Mouse (Mus musculus): Measurements from ENCODE around the gene Anxa4.

Anxa4 gene

DNA sequence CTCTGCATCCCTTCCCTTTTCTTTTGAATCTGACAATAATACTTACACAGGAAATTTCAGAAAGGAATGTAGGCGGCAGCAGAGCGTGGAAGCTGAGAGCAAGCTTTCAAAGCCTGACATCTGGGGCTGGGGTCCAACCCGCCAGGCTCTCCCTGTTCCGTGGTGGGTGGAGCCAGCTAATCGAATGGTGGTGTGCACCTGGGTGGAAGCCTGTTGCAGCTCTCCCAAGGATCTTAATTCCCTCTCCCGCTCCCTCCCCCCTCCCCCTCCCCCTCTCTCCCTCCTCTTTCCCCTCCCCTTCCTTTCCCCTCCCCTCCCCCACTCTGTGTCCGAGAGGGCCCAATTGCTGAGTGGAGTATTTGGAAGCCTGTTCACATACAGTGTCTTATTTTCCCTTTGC, 22.1 kb upstream of the Anxa4 start:
- no peak for TF ChIP-seq GATA4 (IDR thresholded peaks at IDR 0.05; ENCODE audit: insufficient replicate concordance, low read length)

DNA sequence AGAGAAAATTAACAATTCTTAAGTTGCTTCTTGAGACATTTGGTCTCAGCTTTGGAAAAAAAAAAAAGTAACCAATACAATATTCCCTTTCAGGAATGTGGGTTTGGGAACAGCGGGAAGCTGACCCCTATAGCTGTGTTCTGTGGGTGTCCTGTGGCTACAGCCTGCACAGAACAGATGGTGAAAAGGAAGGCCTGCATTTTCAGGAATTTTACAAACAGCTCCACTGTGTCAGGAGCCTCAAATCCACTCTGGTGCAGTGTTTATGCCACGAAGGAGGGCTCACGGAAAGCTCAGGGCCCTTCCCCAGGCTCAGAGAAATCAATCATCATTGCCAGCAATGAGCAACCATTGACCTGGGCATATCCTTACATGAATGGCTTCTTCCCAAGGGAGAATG, 21.5 kb upstream of the Anxa4 start:
- TF ChIP-seq GATA4 (IDR thresholded peaks at IDR 0.05; ENCODE audit: insufficient replicate concordance, low read length) = no peak

DNA sequence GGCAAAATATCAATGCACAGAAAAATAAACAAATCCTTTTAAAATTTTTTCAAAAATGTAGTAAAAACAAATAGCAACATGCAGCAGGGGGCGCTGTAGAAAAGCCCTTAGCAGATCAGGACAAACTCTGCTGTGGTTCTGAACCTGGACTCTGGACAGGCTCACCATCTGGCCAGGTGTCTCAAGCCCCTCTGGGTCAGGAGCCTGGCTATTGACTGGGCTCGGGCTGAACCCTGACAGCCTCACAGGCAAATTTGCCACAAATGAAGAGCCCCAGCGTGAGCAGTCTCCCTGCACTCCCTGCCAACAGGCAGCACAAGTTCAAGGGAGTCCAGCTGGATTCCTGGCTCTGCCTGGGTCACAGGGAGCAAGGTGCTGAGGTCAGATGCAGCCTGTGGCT, 20.0 kb upstream of the Anxa4 start:
- no peak for TF ChIP-seq GATA4 (IDR thresholded peaks at IDR 0.05; ENCODE audit: insufficient replicate concordance, low read length)

DNA sequence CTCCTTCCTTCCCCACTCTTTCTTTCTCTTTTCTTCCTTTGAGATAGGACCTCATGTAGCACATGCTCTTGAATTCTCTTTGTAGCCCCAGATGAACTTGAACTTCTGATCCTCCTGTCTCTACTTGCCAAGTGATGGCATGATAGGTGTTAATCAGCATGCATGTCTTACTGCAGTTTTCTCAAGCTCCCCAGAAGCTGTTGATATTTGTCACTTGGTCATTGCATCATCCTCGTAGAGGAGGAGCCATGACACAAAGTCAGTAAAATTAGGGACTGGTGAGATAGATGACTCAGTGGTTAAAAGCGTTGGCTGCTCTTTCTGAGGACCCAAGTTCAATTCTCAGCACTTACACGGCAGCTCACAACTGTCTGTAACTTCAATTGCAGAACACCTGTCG, 19.5 kb upstream of the Anxa4 start:
- no peak for TF ChIP-seq GATA4 (IDR thresholded peaks at IDR 0.05; ENCODE audit: insufficient replicate concordance, low read length)

DNA sequence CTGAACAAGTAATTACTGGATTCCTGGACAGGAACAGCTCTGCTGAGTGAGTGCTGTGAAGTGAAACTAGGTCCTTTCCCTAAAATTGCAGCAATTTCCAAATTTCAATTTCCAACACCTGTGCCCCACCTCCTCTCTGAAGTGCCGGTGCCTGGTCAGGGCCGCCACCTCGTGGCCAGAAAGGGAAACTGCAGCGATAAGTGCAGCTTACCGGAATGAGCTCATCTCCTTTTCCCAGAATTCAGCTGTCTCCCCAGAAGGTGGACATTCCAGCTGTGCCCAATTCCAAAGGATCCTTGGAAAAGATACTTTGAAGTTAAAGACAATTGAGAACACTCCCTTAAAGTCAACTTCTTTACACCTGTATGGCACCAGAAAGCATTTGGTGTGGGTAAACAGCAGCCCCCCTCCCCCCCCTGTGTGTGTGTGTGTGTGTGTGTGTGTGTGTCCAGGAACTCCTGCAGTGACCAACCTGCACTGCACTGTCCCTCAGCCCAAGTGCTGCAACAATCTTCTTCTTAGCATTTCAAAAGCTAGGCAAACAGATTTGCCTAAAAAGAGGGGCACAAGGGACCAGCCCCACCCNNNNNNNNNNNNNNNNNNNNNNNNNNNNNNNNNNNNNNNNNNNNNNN, 13.2 kb upstream of the Anxa4 start:
- TF ChIP-seq GATA4 (IDR thresholded peaks at IDR 0.05; ENCODE audit: insufficient replicate concordance, low read length) = no peak

DNA sequence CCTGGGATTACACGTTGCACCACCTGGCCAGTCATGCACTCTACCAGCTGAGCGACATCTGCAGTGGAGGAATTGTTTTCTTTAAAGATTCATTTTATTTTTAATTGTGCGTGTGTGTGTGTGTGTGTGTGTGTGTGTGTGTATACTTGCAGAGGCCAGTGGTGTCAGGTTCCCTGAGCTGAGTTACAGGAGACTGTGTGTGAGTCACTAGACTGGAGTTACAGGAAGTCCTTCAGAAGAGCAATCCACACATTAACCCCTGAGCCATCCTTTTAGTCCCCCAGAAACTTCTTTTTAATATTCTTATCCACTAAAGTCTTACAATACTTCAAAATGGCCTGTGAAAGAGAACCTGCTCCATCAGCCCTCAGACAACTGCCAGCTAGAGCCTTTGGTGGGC, 11.3 kb upstream of the Anxa4 start:
- no peak for TF ChIP-seq GATA4 (IDR thresholded peaks at IDR 0.05; ENCODE audit: insufficient replicate concordance, low read length)

DNA sequence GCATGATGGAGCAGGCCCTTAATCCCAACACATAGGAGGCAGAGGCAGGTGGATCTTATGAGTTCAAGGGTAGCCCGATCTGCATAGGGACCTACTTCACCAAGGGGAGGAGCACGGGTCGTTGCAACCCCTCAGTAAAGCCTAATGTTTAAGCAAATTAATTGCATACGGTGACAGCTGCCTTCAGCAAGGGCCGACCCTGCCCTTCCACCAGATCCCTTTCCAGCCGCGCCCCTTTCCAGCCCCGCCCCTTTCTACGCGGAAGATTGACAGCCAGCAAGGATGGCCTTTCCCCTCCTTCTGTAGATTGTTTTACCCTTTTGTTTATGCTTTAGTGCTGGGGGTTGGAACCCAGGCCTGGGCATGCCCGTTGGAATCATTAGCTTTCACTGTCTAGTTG, 8.0 kb upstream of the Anxa4 start:
- TF ChIP-seq GATA4 (IDR thresholded peaks at IDR 0.05; ENCODE audit: insufficient replicate concordance, low read length) = no peak

DNA sequence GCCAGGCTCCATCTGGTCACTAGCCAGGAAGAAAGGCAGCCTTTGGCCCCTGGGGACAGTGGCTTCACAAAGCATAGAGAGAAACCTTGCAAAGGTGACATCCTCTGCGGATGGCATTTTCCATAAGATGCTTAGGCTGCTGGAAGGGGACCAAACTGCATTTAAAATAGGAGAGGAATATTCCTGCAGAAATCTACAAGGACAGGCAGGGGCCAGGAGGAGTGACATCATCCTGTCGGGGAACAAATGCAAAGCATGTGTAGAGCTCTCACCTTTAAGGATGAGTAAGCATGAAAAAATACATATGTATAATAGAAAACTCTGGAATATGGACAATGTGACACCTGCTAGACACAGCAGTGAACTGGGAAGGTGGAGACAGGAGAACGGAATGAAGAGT, 7.1 kb upstream of the Anxa4 start:
- no peak for TF ChIP-seq GATA4 (IDR thresholded peaks at IDR 0.05; ENCODE audit: insufficient replicate concordance, low read length)

DNA sequence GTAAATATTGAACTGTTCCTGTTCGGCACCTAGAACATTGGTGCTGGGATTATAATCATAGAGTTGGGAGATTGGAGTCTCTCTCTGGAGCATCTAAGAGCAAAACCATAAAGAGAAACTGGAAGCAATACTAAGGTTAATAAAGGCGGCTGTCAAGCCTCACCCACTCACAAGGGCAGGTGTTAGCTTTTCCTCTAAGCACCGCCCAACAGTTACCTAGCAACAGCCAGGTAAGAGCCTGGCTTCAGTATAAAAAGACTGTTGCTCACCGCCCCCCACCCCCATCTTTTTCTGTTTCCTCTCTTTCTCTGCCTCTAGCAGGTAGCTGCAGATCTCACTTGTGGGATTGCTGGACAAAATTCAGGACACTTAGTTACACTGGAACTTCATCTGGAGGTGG, 4.1 kb upstream of the Anxa4 start:
- TF ChIP-seq GATA4 (IDR thresholded peaks at IDR 0.05; ENCODE audit: insufficient replicate concordance, low read length) = no peak

DNA sequence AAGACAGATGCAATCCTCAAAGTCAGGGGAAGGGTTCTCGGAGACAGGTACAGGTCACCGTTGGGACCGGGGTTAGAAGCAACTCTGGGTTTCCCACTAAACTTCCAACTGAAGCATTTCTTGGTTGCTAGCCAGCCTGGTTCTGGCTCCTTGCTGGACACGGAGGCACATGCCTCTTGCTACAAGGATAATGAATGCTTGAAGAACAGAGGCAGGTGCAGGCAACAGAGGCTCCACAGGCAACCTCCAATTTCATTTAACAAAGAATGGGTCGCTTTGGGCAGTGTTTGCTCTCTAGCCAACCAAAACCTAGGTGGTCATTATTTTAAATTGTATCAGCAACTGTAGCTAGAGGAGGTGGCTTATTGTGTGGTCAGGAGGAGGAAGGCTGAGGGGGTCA, 573 bp upstream of the Anxa4 start:
- no peak for TF ChIP-seq GATA4 (IDR thresholded peaks at IDR 0.05; ENCODE audit: insufficient replicate concordance, low read length)

DNA sequence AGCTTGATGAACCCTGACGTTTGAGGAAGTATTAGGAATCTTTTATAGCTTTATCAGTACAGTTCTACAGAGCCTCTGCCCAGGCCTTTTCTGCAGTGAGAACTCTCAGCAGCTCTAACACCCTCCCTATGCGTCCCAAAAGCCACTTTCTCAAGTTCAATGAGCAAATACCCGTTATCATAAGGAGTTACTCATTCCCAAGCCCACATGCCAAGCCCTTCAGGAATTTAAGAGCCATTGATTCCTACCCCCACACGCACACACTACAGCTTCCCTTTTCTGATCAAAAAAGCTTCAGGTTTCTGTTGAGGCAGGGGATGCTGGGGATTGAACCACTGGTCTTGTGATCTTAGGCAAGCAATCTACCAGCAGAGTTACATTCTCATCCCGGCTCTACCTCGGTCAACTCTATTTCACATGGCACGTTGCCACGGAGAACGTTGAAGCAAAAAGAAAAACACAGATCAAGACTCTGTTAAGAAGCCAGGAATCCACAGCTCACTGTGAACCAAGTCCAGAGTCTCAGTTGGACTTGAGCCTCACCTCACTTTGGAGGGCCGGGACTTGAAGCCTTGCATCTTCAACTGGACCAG, 2.9 kb downstream of the Anxa4 start:
- TF ChIP-seq GATA4 (IDR thresholded peaks at IDR 0.05; ENCODE audit: insufficient replicate concordance, low read length) = no peak

DNA sequence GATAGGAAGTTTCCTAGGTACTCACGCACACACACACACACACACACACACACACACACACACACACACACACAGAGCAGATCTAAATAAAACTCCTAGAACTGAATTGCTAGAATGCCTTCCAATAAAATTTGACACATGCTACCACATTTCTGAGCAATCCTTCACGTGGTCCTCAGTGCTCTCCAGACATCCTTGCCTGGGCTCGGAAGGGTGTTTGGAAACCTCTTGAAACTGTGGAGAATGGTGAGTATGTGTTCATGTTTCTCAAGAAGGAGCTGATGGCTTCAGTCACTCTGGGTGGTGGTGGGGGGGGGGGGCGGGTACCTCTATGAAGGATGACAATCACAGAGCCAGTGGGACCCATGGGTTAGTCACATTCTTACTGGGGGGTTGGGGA, 5.1 kb downstream of the Anxa4 start:
- no peak for TF ChIP-seq GATA4 (IDR thresholded peaks at IDR 0.05; ENCODE audit: insufficient replicate concordance, low read length)

DNA sequence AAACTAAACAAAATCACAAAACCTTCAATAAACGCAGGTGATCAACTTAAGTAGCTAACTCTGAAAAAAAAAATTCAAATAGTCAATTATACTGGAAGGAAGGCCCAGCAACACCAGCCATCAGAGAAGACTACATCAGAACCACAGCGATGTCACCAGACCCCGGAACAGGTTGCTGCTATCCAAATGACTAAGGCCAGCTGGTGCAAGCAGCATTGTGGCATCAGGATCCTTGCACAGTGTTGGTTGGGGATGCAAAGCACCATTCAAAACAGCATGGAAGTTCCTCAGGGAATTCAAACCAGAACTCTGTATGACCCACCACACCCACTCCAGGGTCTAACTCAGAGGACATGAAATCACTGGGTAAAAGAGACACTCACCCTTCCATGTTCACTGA, 6.8 kb downstream of the Anxa4 start:
- TF ChIP-seq GATA4 (IDR thresholded peaks at IDR 0.05; ENCODE audit: insufficient replicate concordance, low read length) = no peak

DNA sequence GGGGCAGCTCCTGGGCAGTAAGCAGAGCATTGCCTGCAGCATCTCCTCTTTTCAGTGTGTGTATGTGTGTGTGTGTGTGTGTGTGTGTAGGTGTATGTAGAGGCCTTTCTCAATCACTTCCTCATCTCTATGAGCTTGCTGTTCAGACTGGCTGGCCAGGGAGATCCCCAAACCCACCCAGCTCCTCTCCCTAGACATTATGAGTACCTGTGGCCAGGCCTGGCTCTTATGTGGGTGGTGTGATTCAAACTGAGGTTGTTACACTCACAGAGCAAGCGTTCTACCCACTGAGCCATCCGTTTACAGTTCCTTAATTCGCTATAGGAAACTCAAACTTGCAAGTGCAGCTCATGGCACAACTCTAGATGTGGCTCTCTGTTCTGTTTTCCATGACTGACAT, 8.6 kb downstream of the Anxa4 start:
- no peak for TF ChIP-seq GATA4 (IDR thresholded peaks at IDR 0.05; ENCODE audit: insufficient replicate concordance, low read length)

DNA sequence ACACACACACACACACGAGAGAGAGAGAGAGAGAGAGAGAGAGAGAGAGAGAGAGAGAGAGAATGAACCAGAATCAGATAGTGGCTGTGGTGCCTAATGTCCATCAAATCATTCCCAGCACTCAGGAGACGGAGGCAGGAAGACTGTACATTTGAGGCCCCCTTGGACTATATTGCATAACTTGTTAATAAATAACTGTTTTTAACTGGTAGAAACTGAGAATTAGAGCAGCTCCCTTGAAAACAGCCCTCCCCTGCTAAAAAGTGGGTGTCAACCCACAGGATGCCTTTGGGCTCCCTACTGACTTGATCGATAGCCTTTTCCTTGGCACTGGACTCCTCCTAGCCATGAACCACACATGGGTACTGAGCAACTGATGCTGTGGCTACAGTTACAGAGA, 11.0 kb downstream of the Anxa4 start:
- no peak for TF ChIP-seq GATA4 (IDR thresholded peaks at IDR 0.05; ENCODE audit: insufficient replicate concordance, low read length)

DNA sequence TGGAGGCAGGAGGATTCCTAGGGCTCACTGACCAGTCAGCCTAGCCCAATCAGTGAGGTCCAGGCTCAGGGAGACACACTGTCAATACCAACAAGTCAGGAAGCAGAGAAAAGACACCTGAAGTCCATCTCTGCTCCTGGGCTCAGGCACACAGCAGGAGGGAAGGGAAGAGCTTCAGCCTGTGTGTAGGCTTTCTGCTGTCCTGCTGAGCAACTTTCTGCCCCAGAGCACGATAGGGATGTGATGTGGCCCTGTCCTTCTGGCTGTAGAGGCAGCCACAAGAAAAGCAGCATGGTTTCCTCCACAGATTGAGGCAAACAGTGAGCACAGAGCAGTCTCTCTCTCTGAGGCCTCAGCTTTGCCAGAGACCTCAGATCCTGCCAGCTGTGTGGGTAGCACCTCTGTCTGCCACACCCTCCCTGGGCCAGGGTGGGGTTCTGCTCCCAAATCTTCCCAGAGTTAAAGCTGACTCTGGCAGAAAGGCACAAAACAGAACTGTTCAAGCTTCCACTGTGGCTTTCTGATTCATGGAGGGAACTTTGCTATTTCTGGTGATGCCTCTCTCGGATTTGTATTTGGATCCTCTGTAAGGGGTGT, 11.9 kb downstream of the Anxa4 start:
- no peak for TF ChIP-seq GATA4 (IDR thresholded peaks at IDR 0.05; ENCODE audit: insufficient replicate concordance, low read length)

Measured in liver, adult (tissue).